In genomic region chr19:59646231-59646630, GRCm38 (mm10) we compare ENCODE assay signal across 25 mouse cellular contexts.
DNase-seq lines count a peak whose midpoint lies in the region; ATAC-seq lines count a peak whose summit lies in the region.
"Had no signal": no experiment of that assay in that cellular context is flagged by ENCODE, and none has a peak within 500 bp of the region (broad histone marks: within the 10 kb centered on the region; RNA-seq: fewer than 3 reads in every experiment).

No protein-coding gene starts in this region.

- peak; percentile 11 for ATAC-seq in forebrain, embryonic 13.5 days
- no peak for ATAC-seq in forebrain, embryonic 11.5 days (replicated peaks; ENCODE audit: low FRiP score)
- ATAC-seq in limb, embryonic 11.5 days (ENCODE audit: insufficient number of reproducible peaks, low FRiP score, low TSS enrichment, low read depth), result no peak
- ATAC-seq: hindbrain, embryonic 16.5 days; intestine, embryonic 15.5 days; Patski had no signal

- 58% methylated on average over 8 of the region's 8 CpGs for WGBS in forebrain, embryonic 13.5 days
- WGBS in forebrain, embryonic 11.5 days, result 77% methylated on average over 8 of the region's 8 CpGs
- WGBS in limb, embryonic 11.5 days, result 46% methylated on average over 8 of the region's 8 CpGs

- peaks cover 26% of the 10 kb centered on the region for H3K4me1 ChIP-seq in forebrain, embryonic 13.5 days
- H3K4me1 ChIP-seq in forebrain, embryonic 11.5 days (replicated peaks; ENCODE audit: control insufficient read depth, insufficient read depth, low read length), result no peaks in the 10 kb centered on the region
- H3K4me1 ChIP-seq in limb, embryonic 11.5 days (ENCODE audit: control insufficient read depth, insufficient read depth, low read length), result peaks cover 10% of the 10 kb centered on the region
- H3K4me1 ChIP-seq: heart, embryonic 12.5 days; heart, embryonic 15.5 days; hindbrain, embryonic 10.5 days; intestine, embryonic 15.5 days had no signal

- no peaks in the 10 kb centered on the region for H3K36me3 ChIP-seq in forebrain, embryonic 13.5 days (ENCODE audit: poor library complexity, severe bottlenecking)
- no peaks in the 10 kb centered on the region for H3K36me3 ChIP-seq in forebrain, embryonic 11.5 days (ENCODE audit: control insufficient read depth, insufficient read depth, low read length)
- no peaks in the 10 kb centered on the region for H3K36me3 ChIP-seq in limb, embryonic 11.5 days (ENCODE audit: control insufficient read depth, insufficient read depth, low read length)
- H3K36me3 ChIP-seq: G1E; heart, embryonic 12.5 days; heart, embryonic 15.5 days; hindbrain, embryonic 10.5 days; hindbrain, embryonic 13.5 days; intestine, embryonic 15.5 days had no signal

- peaks cover 10% of the 10 kb centered on the region for H3K27me3 ChIP-seq in forebrain, embryonic 13.5 days
- H3K27me3 ChIP-seq in forebrain, embryonic 11.5 days (ENCODE audit: control insufficient read depth, insufficient read depth, low read length), result no peaks in the 10 kb centered on the region; the same call in 1 of the 2 replicates
- H3K27me3 ChIP-seq in limb, embryonic 11.5 days (ENCODE audit: control insufficient read depth, insufficient read depth, low read length), result no peaks in the 10 kb centered on the region
- H3K27me3 ChIP-seq: CH12.LX; heart, embryonic 12.5 days; heart, embryonic 15.5 days; hindbrain, embryonic 13.5 days; intestine, embryonic 15.5 days; Patski had no signal

- no peak for DNase-seq in forebrain, embryonic 11.5 days (ENCODE audit: low spot score)
- DNase-seq in heart, adult 11 months, result peak; percentile 60
- DNase-seq in heart, adult 9 months (ENCODE audit: low spot score in 2 of 2), result no peak
- DNase-seq in limb, embryonic 11.5 days (ENCODE audit: low spot score), result peak; percentile 29
- no peak for DNase-seq in urinary bladder, postnatal 36 days (ENCODE audit: low spot score in 2 of 2)
- DNase-seq: adrenal gland, postnatal 14 days; B cell, adult 2 months; cerebellum, adult 11-12 months; cerebellum, adult 9-10 months; cerebellum, postnatal 14 days; gastrocnemius, postnatal 10 days; gastrocnemius, postnatal 36 days; heart, postnatal 10 days; heart, postnatal 36 days; kidney, adult 11 months had no signal

- H3K9me3 ChIP-seq in forebrain, embryonic 13.5 days (replicated peaks), result no peaks in the 10 kb centered on the region
- no peaks in the 10 kb centered on the region for H3K9me3 ChIP-seq in forebrain, embryonic 11.5 days (ENCODE audit: control insufficient read depth, low read length)
- H3K9me3 ChIP-seq in limb, embryonic 11.5 days (ENCODE audit: control insufficient read depth, low read length), result no peaks in the 10 kb centered on the region
- H3K9me3 ChIP-seq: G1E; heart, embryonic 12.5 days; heart, embryonic 15.5 days; hindbrain, embryonic 10.5 days; hindbrain, embryonic 13.5 days; intestine, embryonic 15.5 days had no signal

- H3K9ac ChIP-seq in forebrain, embryonic 13.5 days, result no peak overlapping the region
- H3K9ac ChIP-seq in forebrain, embryonic 11.5 days (ENCODE audit: low read length), result no peak overlapping the region
- H3K9ac ChIP-seq in limb, embryonic 11.5 days (ENCODE audit: low read length), result no peak overlapping the region
- H3K9ac ChIP-seq: heart, embryonic 12.5 days; heart, embryonic 15.5 days; hindbrain, embryonic 13.5 days; intestine, embryonic 15.5 days had no signal

- peak overlapping the region; percentile 12; the same call in 1 of the 2 replicates for H3K4me2 ChIP-seq in forebrain, embryonic 13.5 days
- H3K4me2 ChIP-seq in forebrain, embryonic 11.5 days (ENCODE audit: low read depth, low read length, severe bottlenecking), result no peak overlapping the region
- H3K4me2 ChIP-seq in limb, embryonic 11.5 days (ENCODE audit: low read depth, severe bottlenecking), result no peak overlapping the region; the same call in 1 of the 2 replicates
- H3K4me2 ChIP-seq: heart, embryonic 12.5 days; heart, embryonic 15.5 days; hindbrain, embryonic 13.5 days; intestine, embryonic 15.5 days had no signal

- no peak overlapping the region for H3K4me3 ChIP-seq in forebrain, embryonic 13.5 days
- no peak overlapping the region for H3K4me3 ChIP-seq in forebrain, embryonic 11.5 days (ENCODE audit: low read depth, low read length)
- H3K4me3 ChIP-seq in limb, embryonic 11.5 days (ENCODE audit: low read depth, low read length), result no peak overlapping the region
- H3K4me3 ChIP-seq: heart, embryonic 12.5 days; heart, embryonic 15.5 days; hindbrain, embryonic 10.5 days; hindbrain, embryonic 13.5 days; intestine, embryonic 15.5 days had no signal

- H3K27ac ChIP-seq in forebrain, embryonic 13.5 days, result 0 out of 2 replicates have a peak overlapping the region, but pooled peaks have one; percentile 14
- H3K27ac ChIP-seq in forebrain, embryonic 11.5 days (ENCODE audit: low read depth, low read length), result no peak overlapping the region
- H3K27ac ChIP-seq in limb, embryonic 11.5 days (replicated peaks; ENCODE audit: low read depth, low read length), result peak overlapping the region; percentile 3; the same call in 1 of the 2 replicates
- H3K27ac ChIP-seq: heart, embryonic 15.5 days; hindbrain, embryonic 10.5 days; hindbrain, embryonic 13.5 days; intestine, embryonic 15.5 days had no signal

Comparison
In these comparisons a context has a peak if more than half of its experiments do, and no peak if none do; other contexts are left out.
1. DNase-seq: peak in heart, adult 11 months (single experiment) and limb, embryonic 11.5 days (single experiment); none in forebrain, embryonic 11.5 days (single experiment), heart, adult 9 months (0 of 2) and urinary bladder, postnatal 36 days (0 of 2).